Mouse (Mus musculus) left cerebral cortex, postnatal 4 days (tissue): ENCODE results near the gene Dbp. TPM values are rescaled to one million over a fixed set of nuclear protein-coding genes. Genes with fewer than 3 reads are reported as not detected.
A peak's percentile ranks its signal among the peaks of the same experiment; 100 is the strongest.

Experiments used
- DNase-seq: peaks from one replicate; pipeline ENCODE4 v3.0.0-alpha.2; 2022
- intact Hi-C: fragments of 180-260 bp; cut with DNase I; formaldehyde crosslinking; loops from one replicate; pipeline ENCODE4 v1.15.1; 2025
- total RNA-seq, 2 experiments: library from RNA; stranded (reverse); gene quantifications; 2 replicates each; pipeline ENCODE4 v1.2.3; 2021

The Dbp gene
- total RNA-seq, 2 experiments from 2014 or later, result 19.1 to 22.2 TPM

DNA sequence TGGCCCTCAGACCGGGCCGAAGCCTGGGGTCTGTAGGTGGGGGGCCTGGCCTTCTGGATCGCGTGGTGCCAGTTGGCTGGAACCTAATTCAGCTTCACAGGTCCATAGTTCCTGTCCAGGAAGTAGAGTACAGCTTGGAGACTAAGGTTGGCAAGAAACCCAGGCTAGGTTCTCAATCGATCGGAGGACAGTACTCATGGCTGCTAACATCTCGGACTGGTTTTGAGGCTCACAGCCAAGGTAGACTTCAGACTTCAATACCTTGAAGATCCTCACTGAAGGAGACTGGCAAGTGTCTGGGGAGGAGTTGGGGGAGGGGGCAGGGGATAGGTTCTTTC, 16.3 kb downstream of the Dbp start:
- intact Hi-C loops, result loop anchor here (5.0 kb wide), 1 partner anchor 76 kb away; no protein-coding TSS in a partner anchor
- DNase-seq, result no peak

GRCm38 (mm10) chr7:45721642-45722347, 16.9 kb downstream of the Dbp start:
- intact Hi-C loops, result loop anchor here (5.0 kb wide), 1 partner anchor 76 kb away; no protein-coding TSS in a partner anchor
- DNase-seq, result peak; percentile 60

DNA sequence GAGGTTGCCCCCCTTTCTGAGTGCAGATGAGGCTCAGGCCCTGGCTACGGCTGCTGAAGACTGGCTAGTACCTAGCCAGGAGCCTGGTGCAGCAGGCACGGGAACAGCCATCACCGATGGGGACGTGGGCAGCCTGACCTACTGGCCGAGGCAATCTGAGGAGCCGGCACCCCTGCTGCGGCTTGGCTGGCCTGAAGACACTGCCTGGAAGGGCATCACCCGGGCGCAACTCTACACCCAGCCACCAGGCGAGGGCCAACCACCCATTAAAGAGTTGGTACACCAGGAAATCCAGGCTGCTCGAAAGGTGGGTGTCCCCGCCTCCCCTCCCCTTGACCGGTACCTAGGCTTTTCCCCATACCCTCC, 17.4 kb downstream of the Dbp start:
- DNase-seq, result no peak
- intact Hi-C loops, result loop anchor here (5.0 kb wide), 1 partner anchor 75 kb away; no protein-coding TSS in a partner anchor

DNA sequence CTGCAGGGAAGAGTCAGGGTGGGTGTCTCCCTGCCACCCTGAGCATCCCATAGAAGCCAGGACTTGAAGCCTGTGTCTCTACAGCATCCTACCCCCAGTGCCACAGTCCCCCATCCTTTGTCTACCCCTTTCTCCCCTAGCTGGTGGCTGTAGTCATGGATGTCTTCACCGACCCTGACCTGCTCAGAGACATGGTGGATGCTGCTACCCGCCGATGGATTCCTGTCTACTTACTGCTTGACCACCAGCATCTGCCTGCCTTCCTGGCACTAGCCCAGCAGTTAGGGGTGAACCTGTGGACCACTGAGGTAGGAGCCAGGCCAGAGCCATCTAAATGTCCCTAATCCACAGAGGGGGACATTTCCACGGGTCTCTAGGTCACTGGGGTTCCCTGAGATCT, 18.4 kb downstream of the Dbp start:
- no peak for DNase-seq
- intact Hi-C loops, result loop anchor here (5.0 kb wide), 1 partner anchor 74 kb away; no protein-coding TSS in a partner anchor

DNA sequence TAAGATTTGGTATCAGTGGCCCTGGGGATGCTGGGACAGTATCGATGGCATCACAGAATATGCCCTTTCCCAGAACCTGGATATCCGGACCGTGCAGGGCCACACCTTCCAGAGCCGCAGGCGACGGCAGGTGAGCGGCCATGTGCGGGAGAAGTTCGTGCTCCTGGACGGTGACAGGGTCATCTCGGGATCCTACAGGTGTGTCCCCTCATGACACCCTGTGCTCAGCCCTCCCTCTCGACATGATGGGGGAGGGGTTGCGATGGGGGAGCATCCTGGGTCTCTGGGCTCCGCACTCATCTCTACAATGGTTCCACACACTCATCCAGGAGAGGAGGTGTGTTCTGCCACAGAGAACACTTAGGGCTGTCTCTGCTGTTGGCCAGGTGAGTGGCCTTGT, 18.9 kb downstream of the Dbp start:
- no peak for DNase-seq
- intact Hi-C loops, result loop anchor here (5.0 kb wide), 1 partner anchor 74 kb away; no protein-coding TSS in a partner anchor

DNA sequence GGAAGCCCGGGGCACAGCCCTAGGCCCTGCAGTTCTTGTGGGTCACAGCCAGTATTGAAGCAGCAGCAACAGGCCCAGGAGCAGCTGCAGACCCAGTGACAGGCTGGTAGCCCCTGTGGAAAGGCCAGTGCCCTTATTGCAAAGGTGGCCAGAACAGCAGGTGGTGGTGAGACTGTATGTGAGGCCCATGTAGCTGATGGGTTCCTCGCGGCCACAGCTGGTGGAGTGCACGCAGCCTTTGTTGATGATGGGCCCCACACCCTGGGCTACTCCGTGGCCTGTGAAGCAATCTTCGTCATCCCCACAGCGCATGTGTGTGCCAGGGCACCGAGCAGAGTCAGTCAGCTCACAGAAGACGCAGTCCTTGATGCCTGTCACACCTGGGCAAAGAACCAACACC, 20.3 kb downstream of the Dbp start:
- intact Hi-C loops, result no loop called here
- DNase-seq, result no peak

- DNase-seq, result no peak
- intact Hi-C loops, result no loop called here
Observed at GRCm38 (mm10) chr7:45725713-45726112, 20.8 kb downstream of the Dbp start, which contains the start of gene Spaca4. Spaca4 (minus strand) TSS chr7:45725813.

DNA sequence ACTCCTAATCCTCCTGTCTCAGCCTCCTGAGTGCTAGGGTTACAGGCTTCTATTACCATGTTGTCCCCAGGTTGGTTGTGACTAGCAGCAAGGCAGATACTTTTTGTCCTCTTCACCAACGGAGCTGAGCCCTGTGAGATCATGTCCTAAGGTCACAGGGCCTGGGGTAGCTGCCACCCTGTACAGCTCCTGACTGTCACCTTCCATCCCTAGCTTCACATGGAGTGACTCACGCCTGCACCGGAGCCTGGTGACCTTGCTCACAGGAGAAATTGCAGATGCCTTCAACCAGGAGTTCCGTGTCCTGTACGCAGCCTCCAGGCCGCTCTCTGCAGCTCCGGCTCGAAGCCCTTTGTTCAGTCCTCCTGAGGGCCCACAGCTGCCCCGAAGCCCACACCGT, 21.5 kb downstream of the Dbp start:
- intact Hi-C loops, result no loop called here

DNA sequence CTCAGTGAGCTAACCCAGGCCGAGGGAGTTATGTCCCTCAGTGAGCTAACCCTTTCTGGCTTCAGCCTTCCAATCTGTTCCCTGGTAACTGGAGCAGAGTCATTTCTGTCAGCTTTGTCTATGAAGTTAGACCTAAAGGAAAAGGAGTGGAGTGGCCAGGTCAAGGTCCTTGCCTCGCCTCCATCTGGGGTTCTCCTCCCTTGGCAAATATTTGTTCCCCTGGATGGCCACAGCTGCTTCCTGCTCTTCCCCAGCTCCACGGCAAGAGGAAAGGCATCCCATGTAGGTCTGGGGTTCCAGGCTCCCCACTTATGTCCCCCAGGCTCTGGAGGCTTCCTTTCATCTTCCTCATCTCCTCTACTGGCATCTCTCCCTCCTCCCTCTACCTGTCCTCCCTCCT, 22.7 kb downstream of the Dbp start:
- no peak for DNase-seq
- intact Hi-C loops, result no loop called here

More for the DNA sequence above, 21.5 kb downstream of the Dbp start:
- no peak for DNase-seq

DNA sequence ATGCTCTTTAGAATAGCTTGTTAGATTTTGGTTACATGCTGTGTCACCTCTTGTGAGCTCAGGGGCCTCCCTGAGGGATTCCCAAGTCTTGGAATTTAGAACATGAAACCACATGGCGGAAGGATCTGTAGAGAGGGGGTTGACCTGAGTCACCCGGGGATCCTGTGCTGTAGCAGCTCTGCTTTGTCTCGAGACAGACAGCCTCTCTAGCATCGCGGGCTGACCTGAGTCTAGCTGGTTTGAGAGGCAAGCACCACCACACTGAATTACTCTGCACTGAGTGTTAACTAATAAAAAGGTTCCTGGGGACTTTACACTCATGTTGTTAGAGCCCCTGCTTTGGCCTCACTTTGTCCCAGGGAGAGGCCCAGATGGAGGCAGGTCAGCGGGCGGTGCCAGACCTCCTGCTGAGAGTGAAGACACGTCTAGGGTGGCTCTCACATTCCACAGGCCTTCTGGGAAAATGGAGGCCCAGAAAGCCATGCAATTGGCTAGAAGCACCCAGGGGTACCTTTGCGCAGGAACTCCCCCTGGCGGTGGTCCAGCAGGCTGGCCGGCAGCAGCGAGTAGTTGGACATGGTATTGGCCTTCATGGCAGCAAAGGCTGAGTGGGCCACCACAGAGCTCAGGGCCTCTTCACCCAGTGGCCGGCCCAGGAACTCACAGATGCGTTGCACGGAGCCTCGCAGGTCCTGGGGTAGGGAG, 26.0 kb downstream of the Dbp start:
- intact Hi-C loops, result no loop called here
- DNase-seq, result peak; percentile 60

GRCm38 (mm10) chr7:45733477-45733876, 28.6 kb downstream of the Dbp start:
- no peak for DNase-seq
- intact Hi-C loops, result no loop called here

DNA sequence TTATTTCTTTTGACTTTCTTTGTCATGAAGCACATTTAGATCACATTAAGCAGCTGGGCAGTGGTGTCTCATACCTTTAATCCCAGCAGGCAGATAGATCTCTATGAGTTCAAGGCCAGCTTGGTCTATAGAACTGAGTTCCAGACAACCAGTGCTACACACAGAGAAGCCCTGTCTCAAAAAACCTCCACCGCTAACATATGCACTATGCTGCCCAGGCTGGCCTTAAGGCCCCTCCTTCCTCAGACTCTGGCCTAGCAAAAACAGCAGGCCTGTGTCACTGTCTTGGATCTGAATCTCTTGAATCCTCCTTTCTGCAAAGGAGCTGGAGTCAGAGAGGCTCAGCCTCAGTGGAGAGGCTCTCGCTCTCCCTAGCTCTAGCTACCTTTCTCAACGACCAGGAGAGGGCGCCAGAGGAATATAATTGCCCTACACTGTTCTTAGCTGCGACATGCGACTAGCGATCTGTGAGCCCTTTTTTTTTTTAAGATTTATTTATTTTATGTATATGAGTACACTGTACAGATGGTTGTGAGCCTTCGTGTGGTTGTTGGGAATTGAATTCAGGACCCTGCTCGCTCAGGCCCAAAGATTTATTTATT, 34.4 kb downstream of the Dbp start:
- intact Hi-C loops, result loop anchor here (2.0 kb wide), 1 partner anchor 62 kb away; no protein-coding TSS in a partner anchor
- peak; percentile 90 for DNase-seq

- intact Hi-C loops, result loop anchor here (2.0 to 10.0 kb wide), 3 partner anchors 61 to 265 kb away; no protein-coding TSS in a partner anchor
- no peak for DNase-seq
Observed at GRCm38 (mm10) chr7:45739820-45740219, 34.9 kb downstream of the Dbp start.

DNA sequence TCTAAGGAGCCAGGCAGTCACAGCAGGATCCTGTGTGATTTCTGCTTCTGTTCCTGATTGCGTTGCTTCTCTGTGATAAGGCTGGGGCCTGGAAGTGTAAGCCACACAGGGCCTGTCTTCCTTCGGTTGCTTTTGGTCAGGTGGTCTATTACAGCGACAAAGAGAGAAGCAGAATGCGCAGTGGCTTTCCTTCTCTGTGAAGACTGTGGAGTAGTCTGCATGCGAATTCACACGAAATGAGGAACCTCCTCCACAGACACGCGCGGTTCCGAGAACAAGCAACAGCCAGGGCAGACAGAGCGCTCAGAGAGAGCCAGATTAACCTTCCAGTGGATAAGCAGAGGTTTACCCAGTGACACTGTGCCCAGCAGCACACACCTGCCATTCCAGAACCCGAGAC, 36.4 kb downstream of the Dbp start:
- DNase-seq, result no peak
- intact Hi-C loops, result loop anchor here (10.0 kb wide), 2 partner anchors 193 to 263 kb away; no protein-coding TSS in a partner anchor

GRCm38 (mm10) chr7:45741777-45742176, 36.9 kb downstream of the Dbp start:
- intact Hi-C loops, result loop anchor here (10.0 kb wide), 2 partner anchors 193 to 263 kb away; no protein-coding TSS in a partner anchor
- no peak for DNase-seq

GRCm38 (mm10) chr7:45742338-45742737, 37.5 kb downstream of the Dbp start:
- intact Hi-C loops, result loop anchor here (10.0 kb wide), 2 partner anchors 192 to 262 kb away; no protein-coding TSS in a partner anchor

GRCm38 (mm10) chr7:45744387-45744786, 39.5 kb downstream of the Dbp start:
- DNase-seq, result peak; percentile 79
- intact Hi-C loops, result loop anchor here (10.0 kb wide), 2 partner anchors 190 to 260 kb away; no protein-coding TSS in a partner anchor

More at GRCm38 (mm10) chr7:45742338-45742737, 37.5 kb downstream of the Dbp start:
- no peak for DNase-seq

DNA sequence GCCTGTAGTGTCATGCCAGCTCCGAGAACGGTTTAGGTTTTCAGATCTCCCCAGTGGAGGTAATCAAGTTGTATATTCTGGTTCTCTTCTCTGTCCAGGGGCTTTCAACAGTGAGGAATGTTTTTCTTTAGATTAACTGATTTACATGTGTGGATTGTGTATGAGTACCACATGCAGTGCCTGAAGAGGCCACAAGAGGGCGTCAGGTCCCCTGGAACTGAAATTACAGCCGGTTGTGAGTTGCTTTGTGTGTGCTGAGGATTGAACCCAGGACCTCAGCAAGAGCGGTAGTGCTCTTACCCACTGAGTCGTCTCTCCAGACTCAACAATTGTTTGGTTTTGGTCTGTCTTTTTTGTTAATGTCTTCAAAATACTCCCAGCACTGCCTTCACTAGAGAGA, 41.6 kb downstream of the Dbp start:
- DNase-seq, result no peak
- intact Hi-C loops, result loop anchor here (10.0 kb wide), 2 partner anchors 188 to 258 kb away; no protein-coding TSS in a partner anchor

DNA sequence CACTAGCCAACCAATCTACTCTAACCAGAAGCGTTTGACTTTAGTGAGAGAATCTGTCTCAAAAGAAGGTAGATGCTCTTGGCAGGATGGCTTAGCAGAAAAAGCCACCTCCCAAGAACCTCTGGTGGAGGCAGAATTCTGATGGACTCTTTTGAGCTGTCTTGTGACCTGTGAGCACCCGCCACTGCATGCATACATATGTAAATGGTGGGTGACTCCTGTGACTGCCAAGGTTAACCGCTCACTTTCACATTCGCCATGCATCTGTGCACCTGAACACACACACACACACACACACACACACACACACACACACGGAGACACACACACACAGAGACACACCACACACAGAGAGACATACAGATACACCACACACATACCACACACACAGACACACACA, 42.6 kb downstream of the Dbp start:
- intact Hi-C loops, result loop anchor here (10.0 kb wide), 2 partner anchors 187 to 257 kb away; no protein-coding TSS in a partner anchor
- no peak for DNase-seq

DNA sequence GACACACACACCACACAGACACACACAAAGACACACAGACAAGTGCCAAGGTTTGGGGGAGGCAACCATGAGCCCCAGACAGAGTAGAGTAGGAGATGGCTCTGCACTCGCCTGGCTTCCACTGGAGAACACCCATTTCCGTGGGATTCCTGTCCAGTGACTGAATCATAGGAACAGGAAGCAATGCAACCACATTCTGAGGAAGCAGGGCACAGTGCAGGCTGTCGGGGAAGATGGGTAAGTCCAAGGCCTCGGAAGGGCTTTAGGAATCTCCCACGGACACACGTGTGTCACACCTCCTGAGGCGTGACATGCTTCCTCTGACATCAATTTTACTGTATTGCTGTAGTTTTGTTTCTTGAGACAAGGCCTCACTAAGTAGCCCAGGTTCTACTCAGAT, 43.2 kb downstream of the Dbp start:
- DNase-seq, result no peak
- intact Hi-C loops, result loop anchor here (10.0 kb wide), 2 partner anchors 187 to 257 kb away; no protein-coding TSS in a partner anchor

GRCm38 (mm10) chr7:45749401-45749800, 44.5 kb downstream of the Dbp start:
- no peak for DNase-seq
- intact Hi-C loops, result loop anchor here (10.0 kb wide), 2 partner anchors 185 to 255 kb away; no protein-coding TSS in a partner anchor
